Mouse (Mus musculus): Measurements from ENCODE around the gene Rps19.

- no peak for TF ChIP-seq TAL1 (IDR thresholded peaks at IDR 0.05; ENCODE audit: low read length)
- TF ChIP-seq GATA1 (IDR thresholded peaks at IDR 0.05; ENCODE audit: low read length): no peak
These were observed 38.5 kb upstream of the Rps19 start for GRCm38 (mm10) chr7:24845713-24846112.

Measured in erythroblast, embryonic 14.5 days (primary cell).